Mouse (Mus musculus): ENCODE data around the gene Ankrd42.

DNA sequence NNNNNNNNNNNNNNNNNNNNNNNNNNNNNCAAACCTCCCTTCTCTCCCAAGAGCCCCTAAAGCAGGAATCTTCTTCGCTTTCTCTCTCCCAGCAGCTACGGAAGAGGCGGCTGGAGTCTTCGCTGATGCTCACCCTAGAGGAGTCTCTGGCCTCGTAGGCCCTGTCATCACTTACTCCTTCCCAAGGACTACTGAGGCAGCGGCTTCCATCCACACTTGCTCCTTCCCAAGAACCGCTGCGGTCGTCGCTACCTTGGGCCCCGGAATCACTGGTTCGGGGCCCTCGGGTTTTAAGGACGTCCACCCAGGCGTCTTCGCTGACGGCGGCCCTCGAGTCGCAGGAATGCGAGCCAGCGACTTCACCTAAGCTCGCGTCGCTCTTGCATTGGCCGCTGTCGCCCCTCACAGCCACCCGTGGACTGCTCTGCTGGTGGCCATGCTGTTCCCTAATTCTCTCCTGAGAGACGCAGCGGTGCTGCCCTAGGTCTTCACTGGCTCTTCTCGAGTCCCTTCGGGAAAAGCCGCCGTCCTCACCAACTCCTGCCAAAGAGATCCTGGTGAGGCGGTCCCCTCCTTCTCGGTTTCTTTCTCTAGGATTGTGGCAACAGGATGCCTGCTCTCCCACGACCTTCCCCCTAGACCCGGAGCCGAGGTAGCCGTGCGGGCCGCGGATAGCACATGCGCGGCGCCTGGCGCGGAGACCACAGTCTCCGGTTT is 489 bp downstream of the Ankrd42 start:
- no peak for TF ChIP-seq POLR2A (IDR thresholded peaks at IDR 0.05; ENCODE audit: low read depth, low read length)
- TF ChIP-seq CTCF (IDR thresholded peaks at IDR 0.05; ENCODE audit: borderline replicate concordance, insufficient read depth, low read length): no peak

All from embryonic fibroblast, embryonic 13.5 days (primary cell).